Mouse (Mus musculus): ENCODE measurements around the gene Zfp827. TPM values are rescaled to one million over a fixed set of nuclear protein-coding genes. Genes with fewer than 3 reads are reported as not detected.

Gene Zfp827
- polyA plus RNA-seq, 1 experiment from 2014 or later = 5.8 TPM

DNA sequence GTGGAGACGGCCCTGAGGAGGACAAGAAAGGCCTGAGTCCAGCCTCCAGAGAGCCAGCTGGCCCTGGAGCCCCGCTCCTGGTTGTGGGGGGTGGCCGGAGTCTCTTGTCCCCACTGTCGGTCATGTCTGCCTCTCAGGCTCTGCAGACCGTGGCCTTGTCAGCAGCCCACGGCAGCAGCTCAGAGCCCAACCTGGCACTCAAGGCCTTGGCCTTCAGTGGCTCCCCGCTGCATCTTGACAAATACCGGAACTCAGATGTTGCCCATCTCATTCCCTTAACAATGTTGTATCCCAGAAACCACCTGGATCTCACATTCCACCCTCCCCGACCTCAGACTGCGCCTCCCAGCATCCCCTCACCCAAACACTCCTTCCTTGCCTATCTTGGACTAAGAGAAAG, 161.8 kb downstream of the Zfp827 start:
- Histone ChIP-seq H3K4me1 (peaks cover 10% of the 10 kb centered on the region), H3K36me3 (peaks cover 76% of the 10 kb centered on the region), H3K27ac (no peak overlapping the region), H3K27me3 (ENCODE audit: insufficient read depth, poor library complexity, severe bottlenecking) (no peaks in the 10 kb centered on the region), H3K9me3 (no peaks in the 10 kb centered on the region), H3K4me3 (no peak overlapping the region)
- 89% methylated on average over 10 of the region's 10 CpGs for WGBS
- no peak for DNase-seq (ENCODE audit: low spot score)

DNA sequence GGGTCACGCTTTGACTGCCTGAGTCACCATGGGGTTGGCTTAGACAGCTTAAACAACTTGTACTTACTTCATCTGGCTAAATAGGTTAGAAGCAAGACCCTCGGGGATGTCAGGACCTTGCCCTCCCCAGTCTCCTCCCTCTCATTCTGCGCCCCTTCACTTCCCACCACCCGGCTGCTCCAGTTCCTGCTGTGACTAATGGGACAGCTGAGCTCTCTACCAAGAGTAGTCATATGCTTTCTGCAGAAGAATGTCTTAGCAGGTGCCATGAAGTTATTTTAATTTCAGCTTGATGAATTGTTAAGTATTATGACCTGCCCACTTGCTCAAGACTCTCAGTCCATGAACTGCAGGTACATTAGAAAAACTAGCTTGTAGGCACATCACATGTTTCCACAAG, 168.2 kb downstream of the Zfp827 start:
- Histone ChIP-seq H3K4me3 (no peak overlapping the region), H3K36me3 (peaks cover 12% of the 10 kb centered on the region), H3K27me3 (ENCODE audit: insufficient read depth, poor library complexity, severe bottlenecking) (no peaks in the 10 kb centered on the region), H3K27ac (no peak overlapping the region), H3K4me1 (no peaks in the 10 kb centered on the region), H3K9me3 (no peaks in the 10 kb centered on the region)
- DNase-seq (ENCODE audit: low spot score) = no peak
- WGBS = 75% methylated on average over 4 of the region's 4 CpGs

DNA sequence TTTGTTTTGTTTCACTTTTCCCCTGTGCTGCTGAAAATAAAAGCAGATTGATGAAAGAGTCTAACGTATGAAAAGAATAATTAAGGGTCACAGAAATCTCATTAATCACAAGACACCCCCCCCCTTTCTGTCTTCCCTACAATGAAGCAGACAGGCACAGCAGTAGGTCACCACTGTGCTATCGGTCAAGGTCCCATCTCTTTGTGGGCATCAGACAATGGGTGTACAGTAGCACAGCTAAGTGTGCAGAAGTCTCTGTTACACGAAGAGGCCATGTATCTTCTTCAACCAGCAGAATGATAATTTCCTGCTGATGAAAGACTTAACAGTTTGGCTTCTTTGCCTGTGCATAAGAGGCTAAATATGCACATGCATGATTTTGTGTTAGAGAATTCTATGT, 170.4 kb downstream of the Zfp827 start:
- H3K36me3 ChIP-seq = peaks cover 3% of the 10 kb centered on the region; the same call in 1 of the 2 replicates
- 73% methylated on average over 3 of the region's 3 CpGs for WGBS
- no peak for DNase-seq (ENCODE audit: low spot score)
- H3K4me3 ChIP-seq = no peak overlapping the region
- no peaks in the 10 kb centered on the region for H3K27me3 ChIP-seq (ENCODE audit: insufficient read depth, poor library complexity, severe bottlenecking)
- H3K9me3 ChIP-seq = no peaks in the 10 kb centered on the region
- H3K4me1 ChIP-seq = peaks cover 6% of the 10 kb centered on the region; the same call in 1 of the 2 replicates
- H3K27ac ChIP-seq = no peak overlapping the region

DNA sequence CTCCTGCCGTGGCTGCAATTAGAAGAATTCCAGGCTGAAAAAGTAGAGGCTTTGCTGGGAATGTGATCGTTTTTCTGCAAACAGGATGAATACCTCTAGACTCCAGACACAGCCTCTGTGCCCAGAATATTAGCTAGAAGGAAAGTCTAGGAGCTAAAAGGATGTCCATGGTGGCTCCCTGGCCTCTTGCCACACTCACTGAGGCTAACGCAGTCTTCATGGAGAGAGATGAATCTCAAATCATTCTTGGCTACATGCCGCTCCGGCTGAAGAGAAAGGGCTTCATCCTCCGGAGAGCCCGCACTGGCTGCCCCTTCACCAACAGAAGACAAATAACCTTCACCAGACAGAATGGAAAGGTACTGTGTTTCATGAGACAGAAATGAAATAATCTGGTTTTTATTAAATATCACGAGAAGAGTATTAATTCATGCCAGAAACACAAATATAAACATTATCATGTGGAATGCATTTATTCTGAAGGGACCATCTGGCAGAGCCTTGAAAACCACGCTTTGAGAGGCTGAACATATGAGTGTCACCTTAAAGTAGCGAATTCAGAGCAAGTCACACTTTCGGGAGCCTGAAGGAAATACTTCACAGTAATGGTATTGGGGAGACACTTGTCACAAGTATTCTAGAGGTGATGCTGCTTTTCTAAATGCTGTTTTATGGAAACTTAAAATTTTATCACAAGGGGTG, 173.4 kb downstream of the Zfp827 start:
- Histone ChIP-seq H3K4me1 (peaks cover 6% of the 10 kb centered on the region; the same call in 1 of the 2 replicates), H3K36me3 (no peaks in the 10 kb centered on the region), H3K27me3 (ENCODE audit: insufficient read depth, poor library complexity, severe bottlenecking) (no peaks in the 10 kb centered on the region), H3K9me3 (no peaks in the 10 kb centered on the region), H3K4me3 (no peak overlapping the region), H3K27ac (no peak overlapping the region)
- DNase-seq (ENCODE audit: low spot score) = no peak
- 82% methylated on average over 11 of the region's 11 CpGs for WGBS

DNA sequence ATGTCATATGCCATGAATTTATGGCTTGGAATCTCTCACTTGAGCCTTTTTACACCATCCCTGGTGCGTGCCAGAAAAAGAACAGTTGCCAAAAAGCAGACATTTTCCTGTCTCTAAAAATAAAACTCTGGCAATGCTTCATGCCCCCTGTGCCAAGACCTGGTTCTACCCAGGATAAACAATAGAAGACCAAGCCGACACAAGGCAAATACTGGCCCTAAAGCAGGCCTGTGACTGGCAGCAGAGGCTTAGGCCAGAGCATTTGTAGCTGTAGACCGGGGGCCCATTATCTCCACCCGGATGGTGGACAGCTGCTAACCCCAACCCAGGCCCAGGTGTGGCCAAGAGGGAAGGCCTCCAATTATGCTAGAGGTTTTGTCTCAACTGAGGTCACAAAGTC, 178.7 kb downstream of the Zfp827 start:
- DNase-seq (ENCODE audit: low spot score) = no peak
- Histone ChIP-seq H3K4me3 (no peak overlapping the region), H3K27ac (0 out of 2 replicates have a peak overlapping the region, but pooled peaks have one; percentile 32), H3K27me3 (ENCODE audit: insufficient read depth, poor library complexity, severe bottlenecking) (no peaks in the 10 kb centered on the region), H3K9me3 (no peaks in the 10 kb centered on the region), H3K4me1 (peaks cover 37% of the 10 kb centered on the region), H3K36me3 (no peaks in the 10 kb centered on the region)
- 81% methylated on average over 4 of the region's 4 CpGs for WGBS

DNA sequence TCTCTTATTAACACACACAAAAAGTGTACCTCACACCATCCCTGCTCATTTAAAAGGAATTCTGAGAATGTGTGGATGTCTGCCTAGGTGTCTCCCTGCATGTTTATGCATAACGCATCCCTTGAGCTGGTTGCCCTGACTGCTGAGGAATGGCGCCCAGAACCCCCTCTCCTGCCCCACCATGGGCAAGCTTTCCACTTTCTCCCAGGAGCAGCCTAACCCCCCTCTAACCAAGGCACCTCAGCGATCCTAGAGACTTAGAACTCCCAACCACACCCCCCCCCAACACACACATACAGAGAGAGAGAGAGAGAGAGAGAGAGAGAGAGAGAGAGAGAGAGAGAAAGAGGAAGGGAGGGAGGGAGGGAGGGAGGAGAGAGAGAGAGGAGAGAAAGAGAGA, 179.9 kb downstream of the Zfp827 start:
- WGBS = 44% methylated on average over 3 of the region's 3 CpGs
- Histone ChIP-seq H3K27ac (peak overlapping the region; percentile 94; the same call in 1 of the 2 replicates), H3K9me3 (no peaks in the 10 kb centered on the region), H3K4me1 (peaks cover 37% of the 10 kb centered on the region), H3K27me3 (ENCODE audit: insufficient read depth, poor library complexity, severe bottlenecking) (no peaks in the 10 kb centered on the region), H3K4me3 (peak overlapping the region; percentile 59; the same call in 1 of the 2 replicates), H3K36me3 (no peaks in the 10 kb centered on the region)
- no peak for DNase-seq (ENCODE audit: low spot score)

DNA sequence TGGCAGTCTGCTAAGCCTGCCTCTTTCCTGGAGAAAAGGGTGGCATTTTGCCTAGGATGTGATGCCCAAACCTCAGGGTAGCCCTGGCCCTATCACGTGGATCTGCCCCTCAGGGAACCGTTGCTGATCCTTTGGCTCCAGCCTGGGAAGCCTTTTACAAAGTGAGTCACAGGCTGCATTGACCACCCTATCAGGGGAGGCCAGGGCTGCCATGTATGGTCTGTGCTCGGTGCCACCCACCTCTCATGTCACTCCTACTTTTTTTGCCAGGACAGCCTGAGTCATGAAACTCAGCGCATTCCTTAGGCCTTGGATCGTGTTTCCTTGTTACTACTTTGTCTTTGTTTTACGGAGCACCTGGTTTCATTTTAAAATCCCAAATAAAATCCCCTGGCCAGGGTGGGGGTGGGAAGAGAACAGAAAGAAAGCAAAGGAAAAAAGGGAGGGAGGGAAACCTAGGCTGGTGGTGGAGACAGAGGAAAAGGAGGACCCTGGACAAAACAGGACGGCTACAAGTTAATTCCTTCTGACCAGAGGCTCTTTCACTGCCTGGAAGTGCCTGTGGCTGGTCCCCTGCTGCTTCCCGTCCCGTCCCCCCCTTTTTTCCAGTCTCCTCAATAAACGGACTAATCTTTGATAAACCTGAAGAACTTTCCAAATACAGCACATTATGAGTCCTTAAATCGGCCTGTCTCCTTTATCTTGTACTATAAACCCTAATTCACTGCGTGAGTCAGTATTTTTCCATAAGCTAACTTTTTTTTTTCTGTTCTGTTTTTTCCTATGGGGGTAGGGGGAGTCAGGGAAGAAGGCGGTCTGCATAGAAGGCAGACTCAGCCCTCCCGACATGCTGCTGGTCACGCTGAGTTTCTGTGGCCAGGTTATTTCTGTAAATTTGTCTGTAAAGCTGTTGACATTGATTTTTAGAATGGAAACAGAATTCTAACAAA, 180.7 kb downstream of the Zfp827 start:
- WGBS = 10% methylated on average over 15 of the region's 15 CpGs
- no peaks in the 10 kb centered on the region for H3K9me3 ChIP-seq
- H3K4me1 ChIP-seq = peaks cover 38% of the 10 kb centered on the region
- no peaks in the 10 kb centered on the region for H3K27me3 ChIP-seq (ENCODE audit: insufficient read depth, poor library complexity, severe bottlenecking)
- DNase-seq (ENCODE audit: low spot score) = peak; percentile 84
- H3K4me3 ChIP-seq = peak overlapping the region; percentile 59
- H3K36me3 ChIP-seq = no peaks in the 10 kb centered on the region
- peak overlapping the region; percentile 94 for H3K27ac ChIP-seq

DNA sequence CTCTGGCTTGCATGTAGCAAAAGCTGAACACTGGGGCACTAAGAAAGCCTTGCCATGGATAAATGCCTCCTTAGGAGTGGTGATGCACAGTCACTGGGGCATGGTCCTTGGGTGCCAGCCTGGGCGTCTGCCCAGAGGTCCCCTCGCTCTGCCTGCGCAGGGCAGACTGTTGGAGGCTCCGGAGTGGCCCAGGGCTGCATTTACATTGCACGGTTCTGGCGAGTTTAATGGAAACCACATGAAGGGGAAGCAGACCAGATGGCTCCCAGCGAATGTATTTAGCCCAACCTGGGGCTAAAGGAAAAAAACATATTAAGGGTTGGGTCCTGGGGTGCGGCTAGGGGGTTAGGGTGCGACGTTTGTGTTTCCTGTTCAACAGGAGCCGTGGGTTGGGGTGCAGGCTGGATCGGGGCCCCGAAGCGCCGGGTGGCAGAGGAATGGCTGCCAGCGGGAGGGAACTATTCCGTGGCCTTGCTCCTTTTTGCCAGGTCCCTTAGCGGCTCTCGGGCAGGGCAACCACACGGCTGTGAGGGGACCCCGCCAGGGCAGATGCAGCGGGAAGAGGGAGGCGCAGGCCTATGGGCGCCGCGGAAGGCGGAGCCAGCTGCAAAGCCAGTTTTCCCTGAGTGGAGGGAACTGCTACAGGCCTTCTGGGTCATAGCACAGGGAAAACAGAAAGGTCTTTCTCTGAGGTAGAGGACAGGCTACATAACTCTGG, 181.6 kb downstream of the Zfp827 start:
- Histone ChIP-seq H3K27ac (peak overlapping the region; percentile 94), H3K4me1 (peaks cover 38% of the 10 kb centered on the region), H3K4me3 (peak overlapping the region; percentile 59), H3K36me3 (no peaks in the 10 kb centered on the region), H3K27me3 (ENCODE audit: insufficient read depth, poor library complexity, severe bottlenecking) (no peaks in the 10 kb centered on the region), H3K9me3 (no peaks in the 10 kb centered on the region)
- 3% methylated on average over 27 of the region's 27 CpGs for WGBS
- peak; percentile 87 for DNase-seq (ENCODE audit: low spot score)

DNA sequence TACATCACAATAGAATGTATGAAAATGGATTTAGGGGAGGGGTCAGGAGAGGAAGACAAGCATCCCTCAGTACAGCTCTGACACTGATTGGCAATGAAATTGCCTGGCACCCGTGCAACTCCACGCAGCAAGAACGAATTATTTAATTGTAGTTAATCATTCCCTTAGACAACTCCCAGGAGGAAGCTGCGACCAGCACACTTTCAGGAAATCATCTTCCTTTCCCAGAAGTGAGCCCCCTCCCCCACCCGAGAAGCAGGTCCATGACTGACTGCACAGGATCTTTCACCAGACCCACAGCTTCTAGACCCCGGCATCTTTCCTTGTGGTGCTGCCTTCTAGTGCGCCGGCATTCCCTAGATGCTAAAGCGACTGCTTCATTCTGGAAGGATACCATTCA, 183.4 kb downstream of the Zfp827 start:
- peaks cover 38% of the 10 kb centered on the region for H3K4me1 ChIP-seq
- WGBS = 80% methylated on average over 9 of the region's 9 CpGs
- H3K36me3 ChIP-seq = no peaks in the 10 kb centered on the region
- H3K4me3 ChIP-seq = no peak overlapping the region
- no peaks in the 10 kb centered on the region for H3K27me3 ChIP-seq (ENCODE audit: insufficient read depth, poor library complexity, severe bottlenecking)
- H3K9me3 ChIP-seq = no peaks in the 10 kb centered on the region
- DNase-seq (ENCODE audit: low spot score) = no peak
- no peak overlapping the region for H3K27ac ChIP-seq

DNA sequence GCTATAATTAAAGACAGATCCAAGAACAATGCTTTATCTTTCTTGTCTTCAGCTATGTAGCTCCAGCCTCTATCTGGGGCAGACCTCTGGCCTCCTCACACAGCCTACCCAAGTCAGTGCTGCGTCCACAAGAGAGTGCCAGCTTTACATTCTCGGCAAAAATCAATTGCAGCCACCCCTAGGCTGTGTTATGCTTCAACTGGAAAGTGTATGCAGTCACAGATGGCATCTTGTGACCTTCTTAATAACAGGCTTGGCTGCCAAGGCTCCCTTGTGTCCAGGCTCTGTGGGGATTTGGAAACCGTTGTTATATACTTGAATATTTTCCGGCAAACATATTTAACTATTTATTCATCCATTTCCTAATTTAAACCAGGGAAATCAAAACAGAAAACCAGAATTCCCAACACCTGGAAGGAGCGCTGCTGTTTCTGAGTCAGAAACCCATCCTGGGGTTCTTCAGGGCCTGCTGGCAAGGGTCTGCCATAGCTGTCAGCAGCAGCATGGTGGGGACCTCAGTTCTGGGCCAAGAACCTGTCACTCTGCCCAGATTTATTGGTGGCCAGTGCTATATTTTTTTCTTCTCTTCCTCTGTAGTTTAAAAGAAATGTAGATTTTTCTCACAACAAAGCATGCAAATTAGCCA, 194.0 kb downstream of the Zfp827 start:
- no peak overlapping the region for H3K27ac ChIP-seq
- H3K9me3 ChIP-seq = no peaks in the 10 kb centered on the region
- 73% methylated on average over 5 of the region's 5 CpGs for WGBS
- no peak for DNase-seq (ENCODE audit: low spot score)
- no peaks in the 10 kb centered on the region for H3K36me3 ChIP-seq
- no peaks in the 10 kb centered on the region for H3K27me3 ChIP-seq (ENCODE audit: insufficient read depth, poor library complexity, severe bottlenecking)
- no peak overlapping the region for H3K4me3 ChIP-seq
- H3K4me1 ChIP-seq = peaks cover 9% of the 10 kb centered on the region; the same call in 1 of the 2 replicates

DNA sequence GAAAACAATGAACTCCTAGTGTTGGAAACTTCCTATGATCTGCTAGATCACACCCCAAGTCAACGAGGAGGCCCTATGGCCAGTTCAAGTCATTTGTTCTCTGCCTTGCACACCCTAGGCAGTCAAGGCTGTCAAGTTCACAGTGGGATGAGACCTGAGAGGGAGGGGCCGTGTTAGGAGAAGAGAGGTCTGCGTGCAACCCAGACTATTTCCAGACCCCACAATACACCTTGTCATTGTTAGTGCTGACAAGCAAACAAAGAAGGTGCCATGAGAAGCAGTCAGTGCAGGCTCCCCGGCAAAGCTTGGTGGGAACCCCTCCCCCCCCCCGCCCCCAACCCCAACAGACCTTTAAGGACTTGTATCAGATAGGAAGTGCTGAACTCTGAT, 194.5 kb downstream of the Zfp827 start:
- H3K27ac ChIP-seq = no peak overlapping the region
- H3K4me1 ChIP-seq = peaks cover 9% of the 10 kb centered on the region; the same call in 1 of the 2 replicates
- H3K36me3 ChIP-seq = no peaks in the 10 kb centered on the region
- no peak overlapping the region for H3K4me3 ChIP-seq
- DNase-seq (ENCODE audit: low spot score) = no peak
- WGBS = 55% methylated on average over 5 of the region's 5 CpGs
- no peaks in the 10 kb centered on the region for H3K27me3 ChIP-seq (ENCODE audit: insufficient read depth, poor library complexity, severe bottlenecking)
- no peaks in the 10 kb centered on the region for H3K9me3 ChIP-seq

DNA sequence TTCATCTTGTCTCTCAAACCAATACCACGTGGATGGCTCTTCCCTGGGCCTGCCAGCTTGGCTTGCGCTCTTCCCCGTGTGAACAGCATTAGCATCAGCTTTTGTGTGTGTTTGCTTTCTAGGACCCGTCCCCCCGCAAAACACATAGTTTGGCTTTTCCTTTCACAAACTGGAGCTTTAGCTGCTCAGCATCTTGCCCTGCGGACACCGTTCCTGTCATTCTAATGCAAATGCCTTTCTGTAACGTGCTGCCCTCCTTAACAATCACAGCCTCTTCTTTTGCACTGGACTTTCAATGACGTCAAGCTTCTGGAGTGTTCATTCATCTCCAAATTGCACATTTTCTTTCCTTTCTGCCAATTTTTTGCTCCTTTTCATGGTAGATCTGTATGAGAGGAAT, 196.1 kb downstream of the Zfp827 start:
- no peak for DNase-seq (ENCODE audit: low spot score)
- H3K9me3 ChIP-seq = no peaks in the 10 kb centered on the region
- H3K27ac ChIP-seq = no peak overlapping the region
- no peaks in the 10 kb centered on the region for H3K27me3 ChIP-seq (ENCODE audit: insufficient read depth, poor library complexity, severe bottlenecking)
- 86% methylated on average over 9 of the region's 9 CpGs for WGBS
- no peaks in the 10 kb centered on the region for H3K36me3 ChIP-seq
- no peak overlapping the region for H3K4me3 ChIP-seq
- peaks cover 9% of the 10 kb centered on the region; the same call in 1 of the 2 replicates for H3K4me1 ChIP-seq
